Mouse (Mus musculus) heart, embryonic 10.5 days (tissue): ENCODE results near the gene Mlc1. TPM values are rescaled to one million over a fixed set of nuclear protein-coding genes. Genes with fewer than 3 reads are reported as not detected.

Experiments used
- DNase-seq: peaks from one replicate; pipeline ENCODE4 v3.0.0-alpha.2; 2017; ENCODE audit warnings: low spot score
- H3K27ac ChIP-seq: fragments of 300-500 bp; sonication (generic); 2 replicates; pipeline ENCODE4 v1.5.1; 2016; ENCODE audit warnings: mild to moderate bottlenecking
- H3K27me3 ChIP-seq: fragments of 300-500 bp; sonication (generic); 2 replicates; pipeline ENCODE4 v1.6.1; 2016; ENCODE audit warnings: mild to moderate bottlenecking; ENCODE audit not compliant: poor library complexity, insufficient read depth, severe bottlenecking
- H3K36me3 ChIP-seq: fragments of 300-500 bp; sonication (generic); 2 replicates; pipeline ENCODE4 v1.6.1; 2016; ENCODE audit warnings: mild to moderate bottlenecking, moderate library complexity
- H3K4me1 ChIP-seq: fragments of 300-500 bp; sonication (generic); 2 replicates; pipeline ENCODE4 v1.6.1; 2016; ENCODE audit warnings: mild to moderate bottlenecking
- H3K4me3 ChIP-seq: fragments of 300-500 bp; sonication (generic); 2 replicates; pipeline ENCODE4 v1.5.1; 2016; ENCODE audit warnings: mild to moderate bottlenecking, moderate library complexity
- H3K9me3 ChIP-seq: fragments of 300-500 bp; sonication (generic); 2 replicates; pipeline ENCODE4 v1.6.1; 2016; ENCODE audit warnings: mild to moderate bottlenecking, moderate library complexity
- WGBS: fragments of 180-500 bp; shearing (Covaris S2); methylation state at CpG from one replicate; pipeline ENCODE4 v1.1.7; 2016; 5-methylcytosine and 5-hydroxymethylcytosine counted together
- polyA plus RNA-seq: library from polyadenylated mRNA; unstranded; fragments of >200 nt; fragmentation: Nextera tagmentation; extraction: Ambion mirVana; gene quantifications from 2 replicates; pipeline ENCODE4 v1.2.1, GENCODE M21; 2016

Mlc1 gene
- polyA plus RNA-seq, 1 experiment from 2014 or later: not detected

DNA sequence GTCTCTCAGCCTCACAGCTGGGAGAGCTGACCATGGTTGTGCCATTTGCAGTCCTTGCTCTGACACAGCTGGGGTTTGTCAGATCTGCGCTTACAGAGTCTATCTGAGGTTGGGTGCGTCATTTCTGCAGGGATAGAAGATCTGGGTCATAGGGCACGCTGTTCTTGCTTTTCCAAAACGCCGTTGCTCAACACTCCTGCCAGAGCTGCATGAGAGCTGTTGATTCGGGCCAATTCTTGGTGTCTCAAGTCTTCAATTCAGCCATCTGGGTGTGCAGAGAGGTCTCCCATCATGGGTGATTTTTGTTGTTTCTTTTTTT is 56.9 kb downstream of the Mlc1 start:
- 0 out of 2 replicates have a peak, but pooled peaks cover 2% of the 10 kb centered on the region for H3K4me1 ChIP-seq
- no peak overlapping the region for H3K4me3 ChIP-seq
- DNase-seq: no peak
- no peaks in the 10 kb centered on the region for H3K9me3 ChIP-seq
- WGBS: 74% methylated on average over 6 of the region's 6 CpGs
- no peaks in the 10 kb centered on the region for H3K36me3 ChIP-seq
- no peaks in the 10 kb centered on the region for H3K27me3 ChIP-seq
- H3K27ac ChIP-seq: no peak overlapping the region

DNA sequence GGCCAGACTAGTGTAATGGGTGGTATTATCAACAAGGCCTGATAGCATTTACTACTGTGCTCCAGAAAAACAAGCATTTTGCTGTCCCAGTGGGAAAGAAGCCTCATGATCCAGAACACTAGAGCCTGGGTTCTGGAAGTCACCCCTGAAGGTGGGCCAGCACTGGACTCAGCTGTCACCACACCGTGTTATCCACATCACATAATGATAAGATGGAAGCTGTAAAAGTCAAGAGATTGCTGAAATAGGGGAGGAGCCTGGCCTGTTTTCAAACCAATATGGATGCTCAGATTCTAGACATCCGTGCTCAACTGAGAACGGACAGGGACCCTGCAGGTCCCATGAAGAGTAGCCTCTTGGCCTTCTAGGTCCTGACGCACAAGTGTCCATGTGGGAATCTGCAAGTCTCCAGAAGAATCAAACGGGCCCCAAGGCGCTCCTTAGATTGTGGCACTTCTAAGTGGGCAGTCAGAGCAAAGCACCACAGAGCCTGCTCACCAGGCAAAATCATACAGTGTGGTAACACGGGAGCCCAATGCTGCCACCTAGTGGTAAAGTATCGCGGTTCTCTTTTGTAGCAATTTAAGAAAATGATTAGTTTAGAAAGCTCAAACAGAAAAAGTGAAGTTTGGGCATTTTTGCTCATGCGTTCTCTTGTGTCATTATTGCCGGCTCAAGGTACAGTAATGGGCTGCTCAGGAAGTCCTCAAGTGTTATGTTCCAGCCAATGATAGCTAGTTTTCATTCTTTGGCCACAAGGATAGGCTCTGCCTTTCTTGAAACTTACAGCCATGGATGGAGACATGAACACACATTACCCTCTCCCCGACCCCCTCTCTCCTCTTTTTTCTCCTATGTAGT is 57.4 kb downstream of the Mlc1 start:
- DNase-seq: peak; percentile 84
- Histone ChIP-seq H3K9me3 (no peaks in the 10 kb centered on the region), H3K27me3 (no peaks in the 10 kb centered on the region; the same call in 1 of the 2 replicates), H3K4me1 (0 out of 2 replicates have a peak, but pooled peaks cover 2% of the 10 kb centered on the region), H3K36me3 (no peaks in the 10 kb centered on the region), H3K27ac (no peak overlapping the region), H3K4me3 (no peak overlapping the region)
- 31% methylated on average over 12 of the region's 12 CpGs for WGBS

DNA sequence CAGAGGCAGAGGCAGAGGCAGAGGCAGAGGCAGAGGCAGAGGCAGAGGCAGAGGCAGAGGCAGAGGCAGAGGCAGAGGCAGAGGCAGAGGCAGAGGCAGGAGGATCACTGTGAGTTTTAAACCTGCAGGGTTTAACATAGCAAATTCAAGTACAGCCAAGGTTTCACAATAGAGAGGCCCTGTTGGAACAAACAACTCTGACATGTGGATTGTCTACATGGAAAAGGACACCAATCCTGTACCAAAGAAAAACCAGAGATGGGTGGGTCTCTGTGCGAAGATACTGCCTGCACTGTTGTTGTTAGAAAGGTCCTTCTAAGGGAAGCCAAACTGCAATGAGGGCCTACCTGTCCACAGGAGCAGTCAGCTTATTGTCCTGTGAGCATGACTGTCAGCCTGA is 58.7 kb downstream of the Mlc1 start:
- Histone ChIP-seq H3K27me3 (no peaks in the 10 kb centered on the region; the same call in 1 of the 2 replicates), H3K4me1 (0 out of 2 replicates have a peak, but pooled peaks cover 2% of the 10 kb centered on the region), H3K4me3 (no peak overlapping the region), H3K27ac (no peak overlapping the region), H3K9me3 (no peaks in the 10 kb centered on the region), H3K36me3 (no peaks in the 10 kb centered on the region)
- no peak for DNase-seq
- 83% methylated on average over 1 of the region's 1 CpGs for WGBS

DNA sequence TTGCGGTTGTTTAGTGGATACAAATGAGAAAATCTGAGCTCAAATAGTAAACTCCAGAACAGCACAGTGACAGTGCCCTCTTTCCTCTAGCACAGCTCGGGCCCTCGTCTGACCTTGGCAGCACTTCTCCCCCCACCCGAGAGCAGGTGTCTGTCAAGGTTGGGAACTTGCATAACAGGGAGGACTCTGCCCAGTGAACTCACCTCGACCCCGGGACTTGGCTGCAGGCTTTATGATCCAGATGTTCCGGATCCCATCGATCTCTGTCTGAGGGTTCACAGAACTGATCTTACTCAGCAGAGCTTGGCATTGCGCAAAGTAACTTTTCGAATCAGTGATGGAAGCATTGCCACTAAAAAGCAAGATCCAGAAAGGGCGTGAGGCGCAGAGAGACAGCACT is 59.5 kb downstream of the Mlc1 start:
- 82% methylated on average over 12 of the region's 12 CpGs for WGBS
- no peak for DNase-seq
- Histone ChIP-seq H3K4me1 (0 out of 2 replicates have a peak, but pooled peaks cover 2% of the 10 kb centered on the region), H3K27me3 (no peaks in the 10 kb centered on the region; the same call in 1 of the 2 replicates), H3K36me3 (no peaks in the 10 kb centered on the region), H3K4me3 (no peak overlapping the region), H3K27ac (no peak overlapping the region), H3K9me3 (no peaks in the 10 kb centered on the region)

DNA sequence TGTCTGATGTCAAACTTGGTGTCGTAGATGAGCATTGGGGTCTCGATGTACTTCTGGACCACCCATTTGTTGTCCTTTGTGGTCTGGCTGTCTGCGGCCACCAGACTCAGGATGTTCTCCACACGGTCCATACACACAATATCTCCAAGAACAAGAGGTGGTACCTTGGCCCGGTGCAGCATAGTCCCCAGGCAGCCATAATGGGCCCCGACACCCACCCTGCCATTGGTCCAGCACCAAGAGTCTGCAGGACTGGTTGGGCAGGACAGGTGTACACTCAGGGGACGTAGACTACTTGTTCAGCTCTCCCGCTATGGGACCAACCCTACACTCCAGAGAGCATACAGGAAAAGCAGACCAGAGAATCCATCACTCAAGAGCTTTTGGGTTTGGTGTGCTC is 61.7 kb downstream of the Mlc1 start:
- 90% methylated on average over 8 of the region's 8 CpGs for WGBS
- H3K27me3 ChIP-seq: no peaks in the 10 kb centered on the region; the same call in 1 of the 2 replicates
- DNase-seq: no peak
- H3K4me3 ChIP-seq: no peak overlapping the region
- no peaks in the 10 kb centered on the region for H3K36me3 ChIP-seq
- H3K27ac ChIP-seq: no peak overlapping the region
- 0 out of 2 replicates have a peak, but pooled peaks cover 2% of the 10 kb centered on the region for H3K4me1 ChIP-seq
- H3K9me3 ChIP-seq: no peaks in the 10 kb centered on the region

DNA sequence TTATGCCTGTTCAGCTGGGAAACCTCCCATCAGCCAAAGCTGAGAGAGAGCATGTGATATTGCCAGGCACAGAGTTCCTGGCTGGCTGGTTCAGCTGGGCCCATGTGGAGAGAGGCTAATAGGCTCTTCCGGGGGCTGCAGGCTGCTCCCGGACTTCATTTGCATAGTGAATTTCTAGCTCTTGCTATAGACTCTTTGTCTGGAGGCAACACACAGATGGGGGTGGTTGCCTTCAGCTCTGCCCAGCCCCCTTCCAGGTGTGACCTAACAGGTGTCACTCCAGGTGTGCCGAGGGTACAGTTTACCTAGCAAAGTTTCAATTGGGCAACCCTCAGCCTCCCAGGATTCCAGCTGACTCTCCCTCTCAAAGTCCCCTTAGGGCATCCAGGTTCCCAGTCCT is 62.4 kb downstream of the Mlc1 start:
- H3K9me3 ChIP-seq: no peaks in the 10 kb centered on the region
- H3K27ac ChIP-seq: no peak overlapping the region
- 0 out of 2 replicates have a peak, but pooled peaks cover 2% of the 10 kb centered on the region for H3K4me1 ChIP-seq
- WGBS: 50% methylated on average over 3 of the region's 3 CpGs
- H3K36me3 ChIP-seq: no peaks in the 10 kb centered on the region
- H3K27me3 ChIP-seq: no peaks in the 10 kb centered on the region; the same call in 1 of the 2 replicates
- DNase-seq: no peak
- no peak overlapping the region for H3K4me3 ChIP-seq

DNA sequence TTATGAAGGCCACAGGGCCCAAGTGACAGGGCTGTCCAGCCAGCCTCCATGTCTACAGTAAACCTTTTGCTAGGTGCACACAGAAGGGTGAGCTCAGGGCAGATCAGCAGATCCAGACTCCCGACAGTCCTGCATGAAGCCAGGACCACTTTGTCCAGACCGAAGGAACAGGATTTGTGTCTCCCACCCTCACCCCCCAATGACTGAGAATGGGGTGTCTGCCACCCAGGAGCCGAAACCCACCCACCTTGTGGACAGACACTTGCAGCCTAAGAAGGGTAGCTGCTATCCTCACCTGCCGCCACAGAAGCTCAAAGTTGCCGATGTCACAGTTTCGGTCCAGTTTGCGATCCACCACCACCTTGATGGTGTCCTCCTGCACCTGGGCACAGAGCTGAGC is 63.8 kb downstream of the Mlc1 start:
- Histone ChIP-seq H3K36me3 (no peaks in the 10 kb centered on the region), H3K9me3 (no peaks in the 10 kb centered on the region), H3K4me3 (no peak overlapping the region), H3K27ac (no peak overlapping the region), H3K27me3 (no peaks in the 10 kb centered on the region; the same call in 1 of the 2 replicates), H3K4me1 (no peaks in the 10 kb centered on the region)
- WGBS: 86% methylated on average over 7 of the region's 7 CpGs
- peak; percentile 65 for DNase-seq

DNA sequence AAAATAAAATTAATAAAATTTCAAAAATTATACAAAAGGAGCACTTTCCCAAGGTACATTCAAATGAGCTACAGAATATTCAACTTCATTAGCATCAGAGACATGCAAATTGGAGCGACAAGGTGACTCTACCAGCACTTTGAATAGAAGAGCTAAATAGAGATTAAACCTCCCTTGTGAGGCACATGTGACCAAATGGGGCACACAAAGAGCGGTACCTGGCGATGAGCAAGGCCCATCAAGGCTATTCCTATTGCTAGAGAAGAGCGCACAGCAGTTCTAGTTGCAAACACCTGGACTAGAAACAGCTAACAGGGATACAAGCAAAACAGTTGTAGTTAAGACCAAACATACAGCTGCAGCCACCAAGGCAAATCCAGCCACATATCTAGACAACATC is 72.5 kb downstream of the Mlc1 start:
- DNase-seq: no peak
- 65% methylated on average over 4 of the region's 4 CpGs for WGBS

More for the DNA sequence above, 72.5 kb downstream of the Mlc1 start:
- Histone ChIP-seq H3K4me1 (no peaks in the 10 kb centered on the region), H3K27ac (no peak overlapping the region), H3K4me3 (no peak overlapping the region), H3K9me3 (no peaks in the 10 kb centered on the region), H3K27me3 (no peaks in the 10 kb centered on the region), H3K36me3 (no peaks in the 10 kb centered on the region)

Other genes with a start within 250 kb of the Mlc1 start
- 12.1 and 18.8 TPM in 2 replicates for gene Brd1, start 244.8 kb downstream of the Mlc1 start, polyA plus RNA-seq
- 24.9 and 26.2 TPM in 2 replicates for gene Zbed4, start 227.3 kb downstream of the Mlc1 start, polyA plus RNA-seq
- gene Alg12, start 159.7 kb downstream of the Mlc1 start, polyA plus RNA-seq: 14.6 and 15.2 TPM in 2 replicates
- gene Creld2, start 159.4 kb downstream of the Mlc1 start, polyA plus RNA-seq: 98.6 and 126 TPM in 2 replicates
- gene Pim3, start 116.8 kb downstream of the Mlc1 start, polyA plus RNA-seq: 68.1 and 73.7 TPM in 2 replicates
- gene Ttll8, start 24.6 kb downstream of the Mlc1 start, polyA plus RNA-seq: not detected in 2 replicates
- gene Mov10l1, start 3.9 kb upstream of the Mlc1 start, polyA plus RNA-seq: 45.0 and 85.0 TPM in 2 replicates
- gene Panx2, start 80.7 kb upstream of the Mlc1 start, polyA plus RNA-seq: 1.8 and 1.9 TPM in 2 replicates
- 63.0 and 67.6 TPM in 2 replicates for gene Trabd, start 96.1 kb upstream of the Mlc1 start, polyA plus RNA-seq
- 9.5 and 11.8 TPM in 2 replicates for gene Selenoo, start 110.1 kb upstream of the Mlc1 start, polyA plus RNA-seq
- gene Tubgcp6, start 144.1 kb upstream of the Mlc1 start, polyA plus RNA-seq: 15.4 and 17.1 TPM in 2 replicates
- 18.5 and 19.0 TPM in 2 replicates for gene Hdac10, start 149.7 kb upstream of the Mlc1 start, polyA plus RNA-seq
- 25.4 and 26.4 TPM in 2 replicates for gene Mapk12, start 161.7 kb upstream of the Mlc1 start, polyA plus RNA-seq
- 4.2 and 4.8 TPM in 2 replicates for gene Mapk11, start 170.6 kb upstream of the Mlc1 start, polyA plus RNA-seq
- gene Plxnb2, start 201.8 kb upstream of the Mlc1 start, polyA plus RNA-seq: 106 and 117 TPM in 2 replicates
- 23.1 and 23.5 TPM in 2 replicates for gene Dennd6b, start 217.5 kb upstream of the Mlc1 start, polyA plus RNA-seq
- 12.4 and 23.5 TPM in 2 replicates for gene Ppp6r2, start 232.5 kb upstream of the Mlc1 start, polyA plus RNA-seq